Mouse (Mus musculus) embryonic facial prominence, embryonic 11.5 days (tissue): Measurements from ENCODE around the gene Lsm6. TPM values are rescaled to one million over a fixed set of nuclear protein-coding genes. Genes with fewer than 3 reads are reported as not detected.
"Not testable (repeated sequence)": the region's sequence is repeated elsewhere in the genome, so short reads cannot be mapped to it uniquely, and the experiment has no call there.

ENCODE experiments used
- ATAC-seq: fragments of 200-750 bp; cut with Nextera tagmentation; replicated peaks from 2 replicates; pipeline ENCODE4 v1.8.0; 2017; ENCODE audit warnings: low read depth; ENCODE audit not compliant: insufficient number of reproducible peaks, low FRiP score, low TSS enrichment
- DNase-seq: peaks from one replicate; pipeline ENCODE4 v3.0.0-alpha.2; 2015; ENCODE audit warnings: low spot score
- H3K27ac ChIP-seq: fragments of 300-500 bp; sonication (generic); replicated peaks from 2 replicates; pipeline ENCODE4 v1.5.1; 2014; ENCODE audit warnings: mild to moderate bottlenecking, low read depth, low read length, control low read depth
- H3K27me3 ChIP-seq: fragments of 300-500 bp; sonication (generic); 2 replicates; pipeline ENCODE4 v1.6.1; 2014; ENCODE audit warnings: mild to moderate bottlenecking, low read length, moderate library complexity, mixed read lengths; ENCODE audit not compliant: control insufficient read depth, insufficient read depth
- H3K36me3 ChIP-seq: fragments of 300-500 bp; sonication (generic); replicated peaks from 2 replicates; pipeline ENCODE4 v1.6.1; 2014; ENCODE audit warnings: low read depth, mild to moderate bottlenecking, low read length, moderate library complexity, mixed read lengths; ENCODE audit not compliant: control insufficient read depth, insufficient read depth
- H3K4me1 ChIP-seq: fragments of 300-500 bp; sonication (generic); 2 replicates; pipeline ENCODE4 v1.6.1; 2014; ENCODE audit warnings: low read length, mixed read lengths; ENCODE audit not compliant: control insufficient read depth, insufficient read depth
- H3K4me2 ChIP-seq: fragments of 300-500 bp; sonication (generic); 2 replicates; pipeline ENCODE4 v1.6.1; 2014; ENCODE audit warnings: low read depth, mild to moderate bottlenecking, control low read depth, low read length, moderate library complexity
- H3K4me3 ChIP-seq: fragments of 300-500 bp; sonication (generic); 2 replicates; pipeline ENCODE4 v1.5.1; 2014; ENCODE audit warnings: low read depth, low read length, control low read depth
- H3K9ac ChIP-seq: fragments of 300-500 bp; sonication (generic); replicated peaks from 2 replicates; pipeline ENCODE4 v1.6.1; 2014; ENCODE audit warnings: mild to moderate bottlenecking, control low read depth, low read length
- H3K9me3 ChIP-seq: fragments of 300-500 bp; sonication (generic); replicated peaks from 2 replicates; pipeline ENCODE4 v1.6.1; 2016; ENCODE audit warnings: mild to moderate bottlenecking, low read length, inconsistent platforms, mixed read lengths; ENCODE audit not compliant: control insufficient read depth
- WGBS: fragments of 180-500 bp; shearing (Covaris S2); extraction: QIAGEN DNeasy Blood & Tissue Kit; methylation state at CpG from one replicate; pipeline ENCODE4 v1.1.7; 2014; 5-methylcytosine and 5-hydroxymethylcytosine counted together
- polyA plus RNA-seq: library from polyadenylated mRNA; unstranded; fragments of >200 nt; fragmentation: Nextera tagmentation; extraction: Ambion mirVana; gene quantifications from 2 replicates; pipeline ENCODE4 v1.2.1, GENCODE M21; 2014

The Lsm6 gene
- polyA plus RNA-seq, 1 experiment from 2014 or later = 244 TPM

DNA sequence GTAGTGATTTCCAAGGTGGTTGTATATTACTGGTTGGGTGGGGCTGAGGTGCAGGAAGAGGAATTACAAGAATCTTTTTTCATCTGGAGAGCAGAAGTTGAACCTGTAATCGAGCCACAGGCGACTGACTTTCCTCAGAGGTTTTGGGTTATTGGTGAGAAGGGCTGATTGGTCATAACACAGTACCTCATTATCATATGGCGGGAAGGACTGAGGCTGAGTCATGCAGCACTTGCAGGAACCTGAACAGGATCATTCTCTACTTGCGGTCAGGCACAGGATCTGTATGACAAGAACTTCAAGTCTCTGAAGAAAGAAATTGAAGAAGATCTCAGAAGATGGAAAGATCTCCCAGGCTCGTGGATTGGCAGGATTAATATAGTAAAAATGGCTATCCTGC, 23.6 kb upstream of the Lsm6 start:
- Histone ChIP-seq H3K36me3 (no peaks in the 10 kb centered on the region), H3K4me2 (no peak overlapping the region), H3K4me3 (no peak overlapping the region), H3K27me3 (no peaks in the 10 kb centered on the region), H3K9me3 (no peaks in the 10 kb centered on the region), H3K27ac (no peak overlapping the region), H3K9ac (no peak overlapping the region), H3K4me1 (no peaks in the 10 kb centered on the region)
- WGBS = 82% methylated on average over 5 of the region's 5 CpGs
- no peak for DNase-seq
- no peak for ATAC-seq

DNA sequence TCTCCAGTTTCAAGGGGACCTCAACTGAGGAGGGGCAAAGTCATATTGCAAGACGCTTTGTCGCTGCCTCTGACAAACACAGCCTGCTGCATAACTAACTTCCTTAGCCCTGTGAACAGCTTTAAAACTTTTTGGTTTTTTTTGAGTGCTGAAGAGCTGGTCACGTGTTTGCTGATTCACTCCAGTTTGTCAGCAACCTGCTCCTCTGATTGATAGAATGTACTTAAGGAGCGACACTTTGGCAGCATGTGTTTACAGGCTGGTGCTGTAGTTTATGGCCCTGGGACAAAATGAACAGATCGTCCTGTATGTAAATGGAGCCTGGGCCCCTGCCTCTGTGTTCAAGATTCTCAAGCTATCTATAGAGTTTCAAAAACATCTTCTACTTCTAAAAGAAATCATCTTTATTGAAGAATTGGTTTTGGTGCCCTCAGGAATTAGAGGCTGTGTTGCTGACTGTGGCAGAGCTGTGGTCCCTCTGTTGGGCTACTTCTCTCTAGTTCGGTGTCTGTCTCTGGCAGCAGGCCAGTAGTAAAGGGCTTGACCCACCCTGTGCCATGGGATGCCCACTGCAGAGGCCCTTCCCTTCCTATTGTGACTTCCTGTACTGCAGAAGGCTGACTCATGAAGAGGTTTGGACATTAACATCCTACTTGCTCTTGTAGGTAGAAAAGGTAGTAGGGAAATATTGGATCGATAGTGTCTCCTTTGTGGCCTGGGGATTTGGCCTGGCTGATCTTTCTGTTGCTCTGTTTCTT, 17.9 kb upstream of the Lsm6 start:
- no peaks in the 10 kb centered on the region for H3K27me3 ChIP-seq
- H3K4me3 ChIP-seq = no peak overlapping the region
- no peak overlapping the region for H3K27ac ChIP-seq
- H3K36me3 ChIP-seq = no peaks in the 10 kb centered on the region
- DNase-seq (no peak), ATAC-seq (no peak)
- whole genome bisulfite sequencing = 87% methylated on average over 7 of the region's 7 CpGs
- no peak overlapping the region for H3K4me2 ChIP-seq
- no peaks in the 10 kb centered on the region for H3K9me3 ChIP-seq
- H3K4me1 ChIP-seq = no peaks in the 10 kb centered on the region
- H3K9ac ChIP-seq = no peak overlapping the region

DNA sequence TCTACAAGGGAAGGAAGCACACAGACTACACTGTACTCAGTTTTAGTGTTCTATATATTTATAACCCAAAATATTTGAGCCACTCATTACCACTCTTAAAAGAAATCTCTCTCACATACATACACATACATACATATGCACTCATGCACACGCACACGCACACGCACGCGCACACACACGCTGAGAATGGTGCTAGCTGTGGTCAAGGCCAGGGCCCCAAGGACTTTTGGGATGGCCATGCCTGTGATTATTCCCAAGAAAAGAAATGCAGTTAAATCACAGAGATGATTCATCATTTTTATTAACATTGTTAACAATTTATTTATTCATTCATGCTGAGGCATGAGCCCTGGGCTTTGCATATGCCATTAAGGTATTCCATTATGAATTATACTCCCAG, 15.2 kb upstream of the Lsm6 start:
- Histone ChIP-seq H3K27ac (no peak overlapping the region), H3K4me2 (no peak overlapping the region), H3K4me3 (no peak overlapping the region), H3K4me1 (no peaks in the 10 kb centered on the region), H3K36me3 (no peaks in the 10 kb centered on the region), H3K27me3 (no peaks in the 10 kb centered on the region), H3K9me3 (no peaks in the 10 kb centered on the region), H3K9ac (no peak overlapping the region)
- 97% methylated on average over 6 of the region's 6 CpGs for WGBS
- no peak for ATAC-seq
- DNase-seq = no peak

DNA sequence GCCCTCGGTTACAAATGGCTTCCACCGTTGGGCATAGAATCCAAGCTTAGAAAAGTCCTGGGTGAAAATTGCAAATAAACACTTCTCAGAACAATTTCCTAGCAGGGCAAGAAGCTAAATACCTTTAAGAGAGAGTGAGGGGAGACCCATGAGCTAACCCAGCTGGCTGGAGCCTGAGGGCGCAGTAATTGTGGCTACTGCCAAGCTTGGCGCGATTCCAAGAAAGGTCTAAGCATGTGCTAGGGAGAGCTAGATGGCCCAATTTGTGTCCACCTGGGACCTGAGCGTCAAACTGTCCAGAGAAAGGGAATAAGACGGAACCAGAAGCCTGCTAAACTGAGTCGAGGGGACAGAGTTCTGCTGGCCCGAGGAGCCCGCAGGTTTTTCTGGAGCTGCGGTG, 7.5 kb upstream of the Lsm6 start:
- Histone ChIP-seq H3K27me3 (no peaks in the 10 kb centered on the region), H3K36me3 (no peaks in the 10 kb centered on the region), H3K27ac (no peak overlapping the region), H3K4me3 (no peak overlapping the region), H3K9me3 (no peaks in the 10 kb centered on the region), H3K4me1 (no peaks in the 10 kb centered on the region), H3K9ac (no peak overlapping the region), H3K4me2 (no peak overlapping the region)
- peak; percentile 12 for DNase-seq
- WGBS = 81% methylated on average over 11 of the region's 11 CpGs
- ATAC-seq = no peak

- no peak overlapping the region for H3K4me3 ChIP-seq
- 83% methylated on average over 4 of the region's 4 CpGs for WGBS
- H3K36me3 ChIP-seq = no peaks in the 10 kb centered on the region
- DNase-seq (no peak), ATAC-seq (no peak)
- no peak overlapping the region for H3K27ac ChIP-seq
- H3K9me3 ChIP-seq = no peaks in the 10 kb centered on the region
- no peaks in the 10 kb centered on the region for H3K27me3 ChIP-seq
- H3K4me2 ChIP-seq = no peak overlapping the region
- H3K4me1 ChIP-seq = no peaks in the 10 kb centered on the region
- no peak overlapping the region for H3K9ac ChIP-seq
These were observed 3.6 kb upstream of the Lsm6 start for GRCm38 (mm10) chr8:78824515-78824914.

GRCm38 (mm10) chr8:78819973-78820372, 967 bp downstream of the Lsm6 start:
- H3K27ac ChIP-seq, H3K27me3 ChIP-seq, DNase-seq, ATAC-seq, H3K4me1 ChIP-seq, H3K9me3 ChIP-seq, H3K36me3 ChIP-seq: not testable (repeated sequence)
- H3K9ac ChIP-seq = peak overlapping the region; percentile 92
- peak overlapping the region; percentile 30 for H3K4me2 ChIP-seq
- peak overlapping the region; percentile 78 for H3K4me3 ChIP-seq
- 41% methylated on average over 3 of the region's 3 CpGs for WGBS

GRCm38 (mm10) chr8:78814743-78815142, 6.2 kb downstream of the Lsm6 start:
- ATAC-seq = no peak
- DNase-seq = no peak
- H3K27me3 ChIP-seq = no peaks in the 10 kb centered on the region
- no peak overlapping the region for H3K9ac ChIP-seq
- no peak overlapping the region for H3K27ac ChIP-seq
- no peak overlapping the region for H3K4me2 ChIP-seq
- no peak overlapping the region for H3K4me3 ChIP-seq
- H3K4me1 ChIP-seq = no peaks in the 10 kb centered on the region
- H3K36me3 ChIP-seq = peaks cover 8% of the 10 kb centered on the region
- no peaks in the 10 kb centered on the region for H3K9me3 ChIP-seq
- 93% methylated on average over 2 of the region's 2 CpGs for WGBS

- no peaks in the 10 kb centered on the region for H3K9me3 ChIP-seq
- H3K4me2 ChIP-seq = no peak overlapping the region
- 84% methylated on average over 9 of the region's 9 CpGs for WGBS
- H3K27ac ChIP-seq = no peak overlapping the region
- H3K36me3 ChIP-seq = peaks cover 10% of the 10 kb centered on the region
- DNase-seq (no peak), ATAC-seq (no peak)
- H3K27me3 ChIP-seq = no peaks in the 10 kb centered on the region
- H3K9ac ChIP-seq = no peak overlapping the region
- H3K4me1 ChIP-seq = no peaks in the 10 kb centered on the region
- no peak overlapping the region for H3K4me3 ChIP-seq
These were observed 7.9 kb downstream of the Lsm6 start for GRCm38 (mm10) chr8:78813021-78813420.
